Mouse (Mus musculus) MEL (cell line): ENCODE results near the gene Gm45208. TPM values are rescaled to one million over a fixed set of nuclear protein-coding genes. Genes with fewer than 3 reads are reported as not detected.
A peak's percentile ranks its signal among the peaks of the same experiment; 100 is the strongest.

Experiments
- DNase-seq: peaks from one replicate; pipeline ENCODE4 v3.0.0; 2011; ENCODE audit warnings: low read depth, low spot score
- H3K27ac ChIP-seq: 2 replicates; pipeline ENCODE4 v1.5.1; 2012; ENCODE audit warnings: low read depth, mild to moderate bottlenecking, control low read depth, low read length, moderate library complexity; ENCODE audit not compliant: control insufficient read depth
- H3K27me3 ChIP-seq, 2 experiments: fragments of 150-350 bp in 1 of 2; sonication (generic) in 1 of 2; 2 replicates each; pipeline ENCODE4 v1.6.1; 2012; ENCODE audit warnings: low read length in 2 of 2, mild to moderate bottlenecking in 2 of 2, improper control_type of control experiment in 1 of 2, moderate library complexity in 1 of 2; ENCODE audit not compliant: insufficient read depth in 2 of 2, control insufficient read depth in 1 of 2
- H3K36me3 ChIP-seq, 2 experiments: 2 replicates each; pipeline ENCODE4 v1.6.1; 2012 to 2014; ENCODE audit warnings: low read length in 2 of 2, improper control_type of control experiment in 1 of 2, inconsistent platforms in 1 of 2, mild to moderate bottlenecking in 1 of 2; ENCODE audit not compliant: insufficient read depth in 2 of 2, control insufficient read depth in 1 of 2
- H3K4me1 ChIP-seq, 2 experiments: fragments of 150-350 bp in 1 of 2; sonication (generic) in 1 of 2; 2 replicates each; pipeline ENCODE4 v1.6.1; 2012; ENCODE audit warnings: low read length in 2 of 2, improper control_type of control experiment in 1 of 2, mild to moderate bottlenecking in 1 of 2; ENCODE audit not compliant: insufficient read depth in 2 of 2, control insufficient read depth in 1 of 2
- H3K4me3 ChIP-seq, 2 experiments: fragments of 150-350 bp in 1 of 2; sonication (generic) in 1 of 2; 2 replicates each; pipeline ENCODE4 v1.5.1; 2012; ENCODE audit warnings: low read depth in 2 of 2, low read length in 2 of 2, mild to moderate bottlenecking in 2 of 2, moderate library complexity in 2 of 2, control low read depth in 1 of 2, improper control_type of control experiment in 1 of 2; ENCODE audit not compliant: control insufficient read depth in 1 of 2, insufficient read depth in 1 of 2
- H3K79me2 ChIP-seq: 2 replicates; pipeline ENCODE4 v1.6.1; 2012; ENCODE audit warnings: mild to moderate bottlenecking, low read length, moderate library complexity; ENCODE audit not compliant: control insufficient read depth, poor library complexity, insufficient read depth
- H3K9ac ChIP-seq: 2 replicates; pipeline ENCODE4 v1.6.1; 2012; ENCODE audit warnings: low read depth, mild to moderate bottlenecking, control low read depth, low read length, moderate library complexity; ENCODE audit not compliant: control insufficient read depth, poor library complexity, severe bottlenecking
- H3K9me3 ChIP-seq: fragments of 150-350 bp; sonication (generic); replicated peaks from 2 replicates; pipeline ENCODE4 v1.6.1; 2012; ENCODE audit warnings: mild to moderate bottlenecking, low read length, improper control_type of control experiment, moderate library complexity; ENCODE audit not compliant: insufficient read depth
- BHLHE40 ChIP-seq: IDR thresholded peaks from 2 replicates; pipeline ENCODE4 v1.6.1; 2012; ENCODE audit warnings: low read depth, mild to moderate bottlenecking, inconsistent platforms, low read length, improper control_type of control experiment, borderline replicate concordance
- CHD1 ChIP-seq: IDR thresholded peaks from 2 replicates; pipeline ENCODE4 v1.6.1; 2012; ENCODE audit warnings: low read depth, mild to moderate bottlenecking, inconsistent platforms, low read length, improper control_type of control experiment
- CHD2 ChIP-seq: IDR thresholded peaks from 2 replicates; pipeline ENCODE4 v1.6.1; 2011; ENCODE audit warnings: low read length, improper control_type of control experiment
- CTCF ChIP-seq, 3 experiments: IDR thresholded peaks in 2 of 3; conservative IDR thresholded peaks in 1 of 3; 2 replicates each; pipeline ENCODE4 v1.5.1; 2011 to 2012; ENCODE audit warnings: low read length in 3 of 3, low read depth in 2 of 3, mild to moderate bottlenecking in 2 of 3, improper control_type of control experiment in 1 of 3, inconsistent platforms in 1 of 3, mixed read lengths in 1 of 3, moderate library complexity in 1 of 3; ENCODE audit not compliant: control insufficient read depth in 1 of 3, insufficient read depth in 1 of 3, poor library complexity in 1 of 3, severe bottlenecking in 1 of 3
- E2F4 ChIP-seq: IDR thresholded peaks from 2 replicates; pipeline ENCODE4 v1.6.1; 2011; ENCODE audit warnings: low read depth, low read length, improper control_type of control experiment, borderline replicate concordance
- EP300 ChIP-seq, 2 experiments: IDR thresholded peaks; 2 replicates each; pipeline ENCODE4 v1.6.1; 2011; ENCODE audit warnings: improper control_type of control experiment in 2 of 2, low read length in 2 of 2, low read depth in 1 of 2, mild to moderate bottlenecking in 1 of 2
- ETS1 ChIP-seq: IDR thresholded peaks from 2 replicates; pipeline ENCODE4 v1.6.1; 2012; ENCODE audit warnings: low read depth, mild to moderate bottlenecking, inconsistent platforms, low read length, improper control_type of control experiment, moderate library complexity
- GABPA ChIP-seq: IDR thresholded peaks from 2 replicates; pipeline ENCODE4 v1.6.1; 2012; ENCODE audit warnings: low read depth, mild to moderate bottlenecking, inconsistent platforms, low read length, improper control_type of control experiment, moderate library complexity
- GATA1 ChIP-seq: IDR thresholded peaks from 2 replicates; pipeline ENCODE4 v1.6.1; 2011; ENCODE audit warnings: low read depth, low read length, improper control_type of control experiment
- HCFC1 ChIP-seq: IDR thresholded peaks from 2 replicates; pipeline ENCODE4 v1.6.1; 2012; ENCODE audit warnings: low read depth, mild to moderate bottlenecking, inconsistent platforms, low read length, improper control_type of control experiment, moderate library complexity
- JUND ChIP-seq: IDR thresholded peaks from 2 replicates; pipeline ENCODE4 v1.6.1; 2011; ENCODE audit warnings: low read depth, mild to moderate bottlenecking, improper control_type of control experiment, low read length
- KAT2A ChIP-seq: conservative IDR thresholded peaks from 2 replicates; pipeline ENCODE4 v1.6.1; 2012; ENCODE audit warnings: low read depth, low read length, improper control_type of control experiment, inconsistent platforms
- MAFK ChIP-seq: IDR thresholded peaks from 2 replicates; pipeline ENCODE4 v1.6.1; 2011; ENCODE audit warnings: low read depth, mild to moderate bottlenecking, low read length, improper control_type of control experiment, borderline replicate concordance
- MAZ ChIP-seq: IDR thresholded peaks from 2 replicates; pipeline ENCODE4 v1.6.1; 2012; ENCODE audit warnings: low read depth, mild to moderate bottlenecking, inconsistent platforms, low read length, improper control_type of control experiment
- MEF2A ChIP-seq: IDR thresholded peaks from 2 replicates; pipeline ENCODE4 v1.6.1; 2014; ENCODE audit warnings: low read depth, mild to moderate bottlenecking, inconsistent platforms, low read length, improper control_type of control experiment; ENCODE audit not compliant: poor library complexity, insufficient replicate concordance, severe bottlenecking; ENCODE audit errors: extremely low read depth
- MXI1 ChIP-seq: IDR thresholded peaks from 2 replicates; pipeline ENCODE4 v1.6.1; 2011; ENCODE audit warnings: mild to moderate bottlenecking, low read depth, low read length, improper control_type of control experiment
- MYB ChIP-seq: IDR thresholded peaks from 2 replicates; pipeline ENCODE4 v1.6.1; 2011; ENCODE audit warnings: mild to moderate bottlenecking, low read depth, low read length, improper control_type of control experiment
- MYC ChIP-seq: IDR thresholded peaks from 2 replicates; pipeline ENCODE4 v1.6.1; 2011; ENCODE audit warnings: low read depth, mild to moderate bottlenecking, low read length, improper control_type of control experiment, moderate library complexity
- NELFE ChIP-seq: IDR thresholded peaks from 2 replicates; pipeline ENCODE4 v1.6.1; 2011; ENCODE audit warnings: low read depth, low read length, improper control_type of control experiment
- NRF1 ChIP-seq: IDR thresholded peaks from 2 replicates; pipeline ENCODE4 v1.6.1; 2014; ENCODE audit warnings: low read depth, mild to moderate bottlenecking, inconsistent platforms, low read length, improper control_type of control experiment, moderate library complexity; ENCODE audit not compliant: poor library complexity, insufficient read depth, severe bottlenecking
- POLR2A ChIP-seq, 2 experiments: IDR thresholded peaks; 2 replicates each; pipeline ENCODE4 v1.6.1; 2011 to 2012; ENCODE audit warnings: low read length in 2 of 2, mild to moderate bottlenecking in 2 of 2, control low read depth in 1 of 2, improper control_type of control experiment in 1 of 2, low read depth in 1 of 2, moderate library complexity in 1 of 2; ENCODE audit not compliant: control insufficient read depth in 1 of 2, insufficient read depth in 1 of 2, poor library complexity in 1 of 2
- POLR2AphosphoS2 ChIP-seq: IDR thresholded peaks from 2 replicates; pipeline ENCODE4 v1.6.1; 2011; ENCODE audit warnings: low read length, improper control_type of control experiment
- RAD21 ChIP-seq: IDR thresholded peaks from 2 replicates; pipeline ENCODE4 v1.6.1; 2011; ENCODE audit warnings: mild to moderate bottlenecking, low read depth, low read length, improper control_type of control experiment
- RCOR1 ChIP-seq: IDR thresholded peaks from 2 replicates; pipeline ENCODE4 v1.6.1; 2012; ENCODE audit warnings: low read depth, mild to moderate bottlenecking, inconsistent platforms, low read length, improper control_type of control experiment
- SIN3A ChIP-seq: IDR thresholded peaks from 2 replicates; pipeline ENCODE4 v1.6.1; 2012; ENCODE audit warnings: low read length, improper control_type of control experiment, inconsistent platforms
- SMC3 ChIP-seq: IDR thresholded peaks from 2 replicates; pipeline ENCODE4 v1.6.1; 2011; ENCODE audit warnings: low read depth, low read length, improper control_type of control experiment
- TAL1 ChIP-seq: IDR thresholded peaks from 2 replicates; pipeline ENCODE4 v1.6.1; 2012; ENCODE audit warnings: mild to moderate bottlenecking, inconsistent platforms, low read length, moderate library complexity, mixed read lengths
- TBP ChIP-seq: IDR thresholded peaks from 2 replicates; pipeline ENCODE4 v1.8.0; 2011; ENCODE audit warnings: low read depth, low read length, improper control_type of control experiment
- TCF12 ChIP-seq: IDR thresholded peaks from 2 replicates; pipeline ENCODE4 v1.6.1; 2014; ENCODE audit warnings: low read depth, mild to moderate bottlenecking, inconsistent platforms, low read length, improper control_type of control experiment, moderate library complexity
- UBTF ChIP-seq: IDR thresholded peaks from 2 replicates; pipeline ENCODE4 v1.6.1; 2012; ENCODE audit warnings: low read depth, mild to moderate bottlenecking, inconsistent platforms, low read length, improper control_type of control experiment, moderate library complexity, borderline replicate concordance; ENCODE audit not compliant: insufficient read depth
- USF1 ChIP-seq: IDR thresholded peaks from 2 replicates; pipeline ENCODE4 v1.6.1; 2014; ENCODE audit warnings: low read depth, mild to moderate bottlenecking, inconsistent platforms, low read length, improper control_type of control experiment, moderate library complexity
- USF2 ChIP-seq, 2 experiments: IDR thresholded peaks; 2 replicates each; pipeline ENCODE4 v1.6.1; 2011 to 2012; ENCODE audit warnings: improper control_type of control experiment in 2 of 2, low read length in 2 of 2, borderline replicate concordance in 1 of 2, inconsistent platforms in 1 of 2, low read depth in 1 of 2, mild to moderate bottlenecking in 1 of 2; ENCODE audit not compliant: insufficient read depth in 1 of 2
- ZC3H11A ChIP-seq: IDR thresholded peaks from 2 replicates; pipeline ENCODE4 v1.6.1; 2012; ENCODE audit warnings: low read depth, mild to moderate bottlenecking, inconsistent platforms, low read length, improper control_type of control experiment
- ZMIZ1 ChIP-seq: IDR thresholded peaks from 2 replicates; pipeline ENCODE4 v1.6.1; 2012; ENCODE audit warnings: low read depth, mild to moderate bottlenecking, inconsistent platforms, low read length, improper control_type of control experiment, moderate library complexity
- ZNF384 ChIP-seq: IDR thresholded peaks from 2 replicates; pipeline ENCODE4 v1.6.1; 2012; ENCODE audit warnings: low read depth, mild to moderate bottlenecking, inconsistent platforms, low read length, improper control_type of control experiment
- polyA plus RNA-seq, 2 experiments: library from polyadenylated mRNA; stranded (reverse) in 1 of 2; unstranded in 1 of 2; fragments of >175 nt in 1 of 2; fragments of >200 nt in 1 of 2; gene quantifications; 2 replicates each; pipeline versions ENCODE4 v1.2.1 to v1.2.4; 2012; ENCODE audit warnings: low replicate concordance in 2 of 2, low read depth in 1 of 2; ENCODE audit not compliant: insufficient read length in 2 of 2, insufficient read depth in 1 of 2, missing spikeins in 1 of 2
- total RNA-seq: library from RNA; depleted of rRNA; stranded (reverse); fragments of 300-350 nt; gene quantifications from 2 replicates; pipeline ENCODE4 v1.2.3, GENCODE M21; 2012

Gene Gm45208
- total and polyA plus RNA-seq, 3 experiments: 11.0 TPM; not detected in 2

DNA sequence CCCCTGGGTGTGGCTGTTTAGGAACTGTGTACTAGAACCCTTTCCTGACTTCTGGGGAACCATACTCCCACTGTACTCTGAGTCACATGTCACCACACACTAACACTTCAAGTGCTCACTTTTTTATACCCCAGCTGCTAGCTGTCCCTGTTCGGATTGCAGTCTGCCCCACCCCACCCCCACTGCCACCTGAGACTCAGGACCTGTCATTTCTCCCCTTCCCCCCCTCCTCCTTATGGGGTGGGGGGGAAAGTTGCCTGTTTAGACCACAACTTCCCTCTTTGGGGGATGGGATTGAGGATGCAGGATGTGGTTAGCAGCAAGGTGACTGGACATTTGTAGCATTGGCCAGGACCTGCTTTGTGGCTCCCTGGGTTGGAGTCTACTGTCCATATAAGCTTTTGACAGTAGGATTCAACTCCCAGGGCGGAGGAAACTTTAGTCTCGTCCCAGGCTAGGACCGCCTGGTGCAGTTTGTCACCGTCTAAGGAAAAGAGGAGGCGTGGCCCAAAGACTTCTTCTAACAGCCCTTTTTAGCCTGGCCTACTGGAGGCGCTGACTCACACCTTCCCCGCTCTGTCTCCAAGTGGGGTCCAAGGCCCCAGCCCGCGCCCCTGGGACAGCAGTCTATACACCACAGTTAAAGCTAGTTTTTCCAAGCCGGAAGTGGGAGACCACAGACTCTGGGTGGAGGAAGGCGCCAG, 48.3 kb upstream of the Gm45208 start:
- peak overlapping the region; percentile 95 for H3K27ac ChIP-seq
- H3K9me3 ChIP-seq: no peaks in the 10 kb centered on the region
- H3K27me3 ChIP-seq: no peaks in the 10 kb centered on the region
- peaks cover 0 to 22% of the 10 kb centered on the region in 2 experiments; a peak in 2 of 4 replicates for H3K36me3 ChIP-seq
- peaks cover 5% of the 10 kb centered on the region; the same call in 1 of the 2 replicates for H3K79me2 ChIP-seq
- peak; percentile 92 for DNase-seq
- H3K9ac ChIP-seq: peak overlapping the region; percentile 82
- H3K4me3 ChIP-seq: peak overlapping the region; percentile 67 to 81
- H3K4me1 ChIP-seq: peaks cover 11 to 25% of the 10 kb centered on the region in 2 experiments
- no peak; the same call in 1 of the 2 replicates for TF ChIP-seq KAT2A
- peak; percentile 25; the same call in 1 of the 2 replicates for TF ChIP-seq ZNF384
- no peak for TF ChIP-seq E2F4
- 0 out of 2 replicates have a peak, but pooled peaks have one; percentile 28 for TF ChIP-seq MAFK
- no peak for TF ChIP-seq NRF1
- peak; percentile 82 for TF ChIP-seq TBP
- TF ChIP-seq MEF2A: no peak
- no peak; the same call in 1 of the 2 replicates for TF ChIP-seq HCFC1
- TF ChIP-seq ETS1: peak; percentile 89
- TF ChIP-seq GATA1: no peak
- TF ChIP-seq MYC: peak; percentile 46; the same call in 1 of the 2 replicates
- TF ChIP-seq RCOR1: peak; percentile 69
- no peak for TF ChIP-seq CHD1
- TF ChIP-seq RAD21: no peak
- no peak for TF ChIP-seq GABPA
- TF ChIP-seq POLR2AphosphoS2: 0 out of 2 replicates have a peak, but pooled peaks have one; percentile 44
- TF ChIP-seq ZMIZ1: peak; percentile 86; the same call in 1 of the 2 replicates
- no peak; the same call in 1 of the 2 replicates for TF ChIP-seq JUND
- TF ChIP-seq SIN3A: peak; percentile 88; the same call in 1 of the 2 replicates
- peak; percentile 91 for TF ChIP-seq MAZ
- TF ChIP-seq BHLHE40: 0 out of 2 replicates have a peak, but pooled peaks have one; percentile 54
- peak; percentile 76 for TF ChIP-seq USF1
- TF ChIP-seq UBTF: no peak
- TF ChIP-seq TAL1: no peak
- no peak for TF ChIP-seq SMC3
- 0 out of 2 replicates have a peak, but pooled peaks have one; percentile 9 for TF ChIP-seq ZC3H11A
- TF ChIP-seq POLR2A (IDR thresholded peaks at IDR 0.05; ENCODE audit: control insufficient read depth in 1 of 2, insufficient read depth in 1 of 2, low read depth in 1 of 2, low read length in 2 of 2, poor library complexity in 1 of 2): peak in 1 of 2 experiments; percentile 56; a peak in 2 of 4 replicates
- TF ChIP-seq MXI1: peak; percentile 67
- no peak for TF ChIP-seq USF2 (IDR thresholded peaks at IDR 0.05; ENCODE audit: borderline replicate concordance in 1 of 2, insufficient read depth in 1 of 2, low read depth in 1 of 2, low read length in 2 of 2)
- peak; percentile 83 for TF ChIP-seq CHD2
- peak; percentile 54; the same call in 1 of the 2 replicates for TF ChIP-seq TCF12
- TF ChIP-seq CTCF (IDR thresholded peaks at IDR 0.05 in 2 of 3, conservative IDR thresholded peaks at IDR 0.05 in 1 of 3; ENCODE audit: control insufficient read depth in 1 of 3, insufficient read depth in 1 of 3, low read depth in 2 of 3, low read length in 3 of 3, poor library complexity in 1 of 3, severe bottlenecking in 1 of 3): peak in 1 of 3 experiments; percentile 26; a peak in 2 of 6 replicates
- peak; percentile 74 for TF ChIP-seq NELFE
- peak; percentile 82 to 87 for TF ChIP-seq EP300 (IDR thresholded peaks at IDR 0.05; ENCODE audit: low read depth in 1 of 2, low read length in 2 of 2)
- 0 out of 2 replicates have a peak, but pooled peaks have one; percentile 15 for TF ChIP-seq MYB
